Mouse (Mus musculus): ENCODE data around the gene Rita1.

DNA sequence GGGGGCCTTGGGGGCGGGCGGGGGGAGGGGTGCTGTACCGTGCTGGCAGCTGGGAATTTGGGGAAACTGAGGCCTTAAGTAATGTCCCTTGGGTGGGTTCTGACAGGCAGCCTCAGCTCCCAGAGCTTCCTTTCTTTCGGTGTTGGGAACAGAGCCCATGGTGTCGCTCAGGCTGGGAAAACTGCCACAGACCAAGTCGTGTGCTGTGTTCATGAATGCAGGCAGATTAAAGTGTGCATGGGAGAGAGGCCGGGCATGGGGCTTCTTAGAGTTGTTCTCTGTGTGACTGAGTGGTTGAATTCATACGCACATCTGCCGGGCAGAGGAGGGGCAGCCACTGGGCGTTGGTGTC lies 9.4 kb upstream of the Rita1 start:
- TF ChIP-seq CTCF (IDR thresholded peaks at IDR 0.05; ENCODE audit: extremely low read depth, insufficient read depth, insufficient read length, insufficient replicate concordance) (no peak), POLR2A (IDR thresholded peaks at IDR 0.05; ENCODE audit: low read depth, low read length) (no peak)
